Mouse (Mus musculus): ENCODE measurements around the gene Igsf10.

DNA sequence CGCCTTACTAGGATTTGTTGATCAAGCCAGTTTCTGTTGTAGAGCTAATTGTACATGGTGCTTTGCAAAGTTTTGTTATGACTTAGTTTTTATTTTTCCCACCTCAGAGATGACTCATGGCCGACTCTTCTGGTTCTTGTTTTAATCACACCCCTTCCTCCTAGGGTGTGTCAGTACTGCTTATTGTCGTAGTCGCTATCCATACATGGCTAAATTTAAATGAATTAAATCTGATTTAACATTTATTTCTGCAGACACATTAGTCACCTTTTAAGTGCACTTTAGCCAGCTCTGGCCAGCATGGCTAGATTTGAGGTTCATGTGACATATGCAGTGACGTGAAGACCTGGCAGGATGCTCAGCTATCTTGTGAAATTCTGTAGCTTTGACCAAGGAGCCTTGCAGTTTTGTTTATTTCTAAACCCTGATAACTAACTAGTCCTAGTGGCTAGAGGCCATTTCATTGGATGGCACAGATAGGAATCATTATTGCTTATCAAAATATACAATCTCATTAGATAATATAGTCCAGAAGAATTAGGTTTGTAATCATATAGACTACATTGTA lies 47.5 kb downstream of the Igsf10 start:
- TF ChIP-seq CTCF (IDR thresholded peaks at IDR 0.05; ENCODE audit: borderline replicate concordance, extremely low read depth, insufficient read depth, insufficient read length) (no peak), POLR2A (IDR thresholded peaks at IDR 0.05; ENCODE audit: borderline replicate concordance, extremely low read depth, insufficient read depth, insufficient read length, poor library complexity, severe bottlenecking) (no peak)
